ENCODE assay signal across 13 mouse cellular contexts in the genomic region with DNA sequence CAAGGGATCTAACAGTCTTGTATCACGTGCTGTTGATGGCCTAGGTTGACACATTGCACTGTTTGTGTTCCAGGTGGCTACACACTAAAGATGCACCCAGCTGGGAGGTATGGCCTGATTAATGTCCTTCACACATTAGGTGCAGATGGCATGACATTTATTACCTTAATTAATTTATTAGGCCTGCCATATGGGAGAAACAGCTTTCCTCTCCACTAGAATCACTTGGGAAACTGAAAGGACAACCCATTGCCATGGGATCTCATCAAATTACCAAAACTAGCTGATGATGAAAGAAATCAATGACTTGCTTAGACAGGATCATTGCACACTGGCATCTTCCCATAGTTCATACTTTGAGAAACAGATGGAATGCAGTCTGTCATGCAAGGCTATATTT.
DNase-seq lines count a peak whose midpoint lies in the region; ATAC-seq lines count a peak whose summit lies in the region.
"Had no signal": no experiment of that assay in that cellular context is flagged by ENCODE, and none has a peak within 500 bp of the region (broad histone marks: within the 10 kb centered on the region; RNA-seq: fewer than 3 reads in every experiment).

No protein-coding gene starts in this region.

- no peaks in the 10 kb centered on the region for H3K36me3 ChIP-seq in hindbrain, embryonic 16.5 days (ENCODE audit: control insufficient read depth, insufficient read depth, low read length)

- peak; percentile 31 to 62 for DNase-seq in layer of hippocampus, postnatal 14 days (ENCODE audit: low spot score in 2 of 2)
- no peak for DNase-seq in layer of hippocampus, adult 8-10 months (ENCODE audit: low spot score in 2 of 2)
- DNase-seq in cerebellum, adult 11-12 months: peak; percentile 76
- DNase-seq in embryo, embryonic 11 days: peak; percentile 38
- no peak for DNase-seq in urinary bladder, postnatal 25 days (ENCODE audit: low spot score)
- DNase-seq in thymus, postnatal 14 days: no peak
- DNase-seq: adrenal gland, postnatal 10 days; heart, adult 2 months; heart, postnatal 36 days; kidney, postnatal 25 days; lung, embryonic 14.5 days had no signal

- no peak overlapping the region for H3K27ac ChIP-seq in hindbrain, embryonic 16.5 days (ENCODE audit: low read depth, low read length)
- H3K27ac ChIP-seq: heart, adult 2 months had no signal

- no peaks in the 10 kb centered on the region for H3K9me3 ChIP-seq in hindbrain, embryonic 16.5 days (ENCODE audit: control insufficient read depth, low read length)

- no peaks in the 10 kb centered on the region for H3K27me3 ChIP-seq in hindbrain, embryonic 16.5 days (replicated peaks; ENCODE audit: control insufficient read depth, insufficient read depth, low read length)

- H3K4me2 ChIP-seq in hindbrain, embryonic 16.5 days (ENCODE audit: low read length): no peak overlapping the region
- H3K4me2 ChIP-seq: lung, embryonic 14.5 days had no signal

- ATAC-seq in hindbrain, embryonic 16.5 days: peak; percentile 97
- ATAC-seq in frontal cortex, adult (ENCODE audit: low TSS enrichment): no peak

- no peaks in the 10 kb centered on the region for H3K4me1 ChIP-seq in hindbrain, embryonic 16.5 days (ENCODE audit: control insufficient read depth, insufficient read depth, low read depth, low read length)

- no peak overlapping the region for H3K4me3 ChIP-seq in hindbrain, embryonic 16.5 days (ENCODE audit: low read length)
- H3K4me3 ChIP-seq: heart, adult 2 months had no signal

- 19% methylated on average over 1 of the region's 1 CpGs for WGBS in hindbrain, embryonic 16.5 days

- no peak overlapping the region for H3K9ac ChIP-seq in hindbrain, embryonic 16.5 days (ENCODE audit: low read depth, low read length)
- H3K9ac ChIP-seq: lung, embryonic 14.5 days had no signal

Comparison
In these comparisons a context has a peak if more than half of its experiments do, and no peak if none do; other contexts are left out.
1. DNase-seq: peak in layer of hippocampus, postnatal 14 days (2 of 2), cerebellum, adult 11-12 months (single experiment) and embryo, embryonic 11 days (single experiment); none in layer of hippocampus, adult 8-10 months (0 of 2), urinary bladder, postnatal 25 days (single experiment) and thymus, postnatal 14 days (single experiment).